Mouse (Mus musculus) embryonic facial prominence, embryonic 12.5 days (tissue): ENCODE data around the gene Dnajb11. TPM values are rescaled to one million over a fixed set of nuclear protein-coding genes. Genes with fewer than 3 reads are reported as not detected.

Experiments used
- ATAC-seq: fragments of 200-750 bp; cut with Nextera tagmentation; 2 replicates; pipeline ENCODE4 v1.8.0; 2017; ENCODE audit not compliant: insufficient number of reproducible peaks, insufficient read depth, low FRiP score, low TSS enrichment
- H3K27ac ChIP-seq: fragments of 300-500 bp; sonication (generic); 2 replicates; pipeline ENCODE4 v1.5.1; 2016; ENCODE audit warnings: mild to moderate bottlenecking
- H3K27me3 ChIP-seq: fragments of 300-500 bp; sonication (generic); 2 replicates; pipeline ENCODE4 v1.6.1; 2016; ENCODE audit warnings: mild to moderate bottlenecking, moderate library complexity
- H3K36me3 ChIP-seq: fragments of 300-500 bp; sonication (generic); 2 replicates; pipeline ENCODE4 v1.6.1; 2016; ENCODE audit warnings: mild to moderate bottlenecking
- H3K4me1 ChIP-seq: fragments of 300-500 bp; sonication (generic); 2 replicates; pipeline ENCODE4 v1.6.1; 2016
- H3K4me2 ChIP-seq: fragments of 300-500 bp; sonication (generic); replicated peaks from 2 replicates; pipeline ENCODE4 v1.6.1; 2016; ENCODE audit warnings: mild to moderate bottlenecking, moderate library complexity
- H3K4me3 ChIP-seq: fragments of 300-500 bp; sonication (generic); 2 replicates; pipeline ENCODE4 v1.5.1; 2016; ENCODE audit warnings: mild to moderate bottlenecking
- H3K9ac ChIP-seq: fragments of 300-500 bp; sonication (generic); 2 replicates; pipeline ENCODE4 v1.6.1; 2016; ENCODE audit warnings: mild to moderate bottlenecking, moderate library complexity
- H3K9me3 ChIP-seq: fragments of 300-500 bp; sonication (generic); 2 replicates; pipeline ENCODE4 v1.6.1; 2016; ENCODE audit warnings: mild to moderate bottlenecking, moderate library complexity
- WGBS: fragments of 180-500 bp; shearing (Covaris S2); methylation state at CpG from one replicate; pipeline ENCODE4 v1.1.7; 2016; 5-methylcytosine and 5-hydroxymethylcytosine counted together
- polyA plus RNA-seq: library from polyadenylated mRNA; unstranded; fragments of >200 nt; fragmentation: Nextera tagmentation; extraction: Ambion mirVana; gene quantifications from 2 replicates; pipeline ENCODE4 v1.2.1, GENCODE M21; 2016

Gene Dnajb11
- polyA plus RNA-seq = 97.9 and 102 TPM in 2 replicates

GRCm38 (mm10) chr16:22857431-22858113 lies at the start of gene Dnajb11, which contains the start of gene Tbccd1:
TSS of gene Dnajb11 (plus strand) at chr16:22857845.
TSS of gene Tbccd1 (minus strand) at chr16:22857669.
- Histone ChIP-seq H3K4me3 (peak within 1 kb of the TSS; percentile 99), H3K4me2 (peak within 1 kb of the TSS; percentile 82), H3K27me3 (no peaks in the 10 kb centered on the region), H3K9me3 (no peaks in the 10 kb centered on the region), H3K4me1 (peaks cover 13% of the 10 kb centered on the region), H3K36me3 (peaks cover 4% of the 10 kb centered on the region; the same call in 1 of the 2 replicates), H3K9ac (peak within 1 kb of the TSS; percentile 82), H3K27ac (peak within 1 kb of the TSS; percentile 58; the same call in 1 of the 2 replicates)
- WGBS = under 1% methylated on average over 62 of the region's 62 CpGs
- peak; percentile 100 for ATAC-seq

GRCm38 (mm10) chr16:22811477-22811876 lies 46.2 kb upstream of the Dnajb11 start, which contains the start of gene Crygs:
TSS of gene Crygs (minus strand) at chr16:22811577.
- no peaks in the 10 kb centered on the region for H3K9me3 ChIP-seq
- H3K36me3 ChIP-seq = peaks cover 6% of the 10 kb centered on the region; the same call in 1 of the 2 replicates
- 61% methylated on average over 2 of the region's 2 CpGs for WGBS
- no peak within 1 kb of the TSS for H3K27ac ChIP-seq
- H3K9ac ChIP-seq = no peak within 1 kb of the TSS
- no peak for ATAC-seq
- H3K4me3 ChIP-seq = no peak within 1 kb of the TSS
- no peak within 1 kb of the TSS for H3K4me2 ChIP-seq
- H3K27me3 ChIP-seq = peaks cover 7% of the 10 kb centered on the region; the same call in 1 of the 2 replicates
- peaks cover 4% of the 10 kb centered on the region; the same call in 1 of the 2 replicates for H3K4me1 ChIP-seq

- H3K4me1 ChIP-seq = no peaks in the 10 kb centered on the region
- WGBS = 54% methylated on average over 8 of the region's 8 CpGs
- H3K27ac ChIP-seq = no peak overlapping the region
- H3K9me3 ChIP-seq = no peaks in the 10 kb centered on the region
- H3K4me3 ChIP-seq = no peak overlapping the region
- no peaks in the 10 kb centered on the region for H3K27me3 ChIP-seq
- H3K36me3 ChIP-seq = peaks cover 18% of the 10 kb centered on the region
- no peak overlapping the region for H3K9ac ChIP-seq
- no peak for ATAC-seq
- H3K4me2 ChIP-seq = no peak overlapping the region
Measured at GRCm38 (mm10) chr16:22820731-22821130, 36.9 kb upstream of the Dnajb11 start.

- Histone ChIP-seq H3K36me3 (peaks cover 21% of the 10 kb centered on the region), H3K27me3 (no peaks in the 10 kb centered on the region), H3K4me1 (no peaks in the 10 kb centered on the region), H3K27ac (no peak overlapping the region), H3K9me3 (no peaks in the 10 kb centered on the region), H3K9ac (no peak overlapping the region), H3K4me3 (no peak overlapping the region), H3K4me2 (no peak overlapping the region)
- ATAC-seq = no peak
- WGBS = 93% methylated on average over 3 of the region's 3 CpGs
Measured at GRCm38 (mm10) chr16:22832932-22833525, 24.6 kb upstream of the Dnajb11 start.

- H3K27me3 ChIP-seq = no peaks in the 10 kb centered on the region
- H3K9ac ChIP-seq = no peak overlapping the region
- H3K4me2 ChIP-seq = no peak overlapping the region
- 86% methylated on average over 3 of the region's 3 CpGs for WGBS
- H3K36me3 ChIP-seq = peaks cover 20% of the 10 kb centered on the region; the same call in 1 of the 2 replicates
- H3K4me1 ChIP-seq = no peaks in the 10 kb centered on the region
- H3K27ac ChIP-seq = no peak overlapping the region
- H3K4me3 ChIP-seq = no peak overlapping the region
- no peak for ATAC-seq
- H3K9me3 ChIP-seq = no peaks in the 10 kb centered on the region
Measured at GRCm38 (mm10) chr16:22839146-22839857, 18.3 kb upstream of the Dnajb11 start.

GRCm38 (mm10) chr16:22842871-22843270 lies 14.8 kb upstream of the Dnajb11 start:
- no peak overlapping the region for H3K4me3 ChIP-seq
- H3K4me1 ChIP-seq = no peaks in the 10 kb centered on the region
- 90% methylated on average over 5 of the region's 5 CpGs for WGBS
- no peaks in the 10 kb centered on the region for H3K27me3 ChIP-seq
- H3K9ac ChIP-seq = no peak overlapping the region
- H3K9me3 ChIP-seq = no peaks in the 10 kb centered on the region
- no peak overlapping the region for H3K4me2 ChIP-seq
- ATAC-seq = no peak
- no peak overlapping the region for H3K27ac ChIP-seq
- peaks cover 12% of the 10 kb centered on the region; the same call in 1 of the 2 replicates for H3K36me3 ChIP-seq

GRCm38 (mm10) chr16:22844061-22844801 lies 13.4 kb upstream of the Dnajb11 start:
- peak overlapping the region; percentile 47 for H3K4me3 ChIP-seq
- WGBS = 7% methylated on average over 26 of the region's 26 CpGs
- peak; percentile 95 for ATAC-seq
- no peaks in the 10 kb centered on the region for H3K27me3 ChIP-seq
- peak overlapping the region; percentile 88 for H3K4me2 ChIP-seq
- H3K27ac ChIP-seq = no peak overlapping the region
- H3K36me3 ChIP-seq = peaks cover 12% of the 10 kb centered on the region; the same call in 1 of the 2 replicates
- H3K4me1 ChIP-seq = no peaks in the 10 kb centered on the region
- no peaks in the 10 kb centered on the region for H3K9me3 ChIP-seq
- H3K9ac ChIP-seq = peak overlapping the region; percentile 71

GRCm38 (mm10) chr16:22844834-22845233 lies 12.8 kb upstream of the Dnajb11 start:
- ATAC-seq = no peak
- Histone ChIP-seq H3K27ac (no peak overlapping the region), H3K27me3 (no peaks in the 10 kb centered on the region), H3K4me3 (peak overlapping the region; percentile 47), H3K4me1 (no peaks in the 10 kb centered on the region), H3K9me3 (no peaks in the 10 kb centered on the region), H3K9ac (peak overlapping the region; percentile 71), H3K4me2 (peak overlapping the region; percentile 88), H3K36me3 (peaks cover 8% of the 10 kb centered on the region; the same call in 1 of the 2 replicates)
- 71% methylated on average over 5 of the region's 5 CpGs for WGBS

GRCm38 (mm10) chr16:22845481-22845880 lies 12.2 kb upstream of the Dnajb11 start:
- WGBS = 93% methylated on average over 4 of the region's 4 CpGs
- H3K4me2 ChIP-seq = no peak overlapping the region
- no peaks in the 10 kb centered on the region for H3K27me3 ChIP-seq
- H3K4me1 ChIP-seq = no peaks in the 10 kb centered on the region
- no peak overlapping the region for H3K4me3 ChIP-seq
- H3K9me3 ChIP-seq = no peaks in the 10 kb centered on the region
- peaks cover 2% of the 10 kb centered on the region; the same call in 1 of the 2 replicates for H3K36me3 ChIP-seq
- ATAC-seq = no peak
- no peak overlapping the region for H3K27ac ChIP-seq
- no peak overlapping the region for H3K9ac ChIP-seq

- WGBS = 78% methylated on average over 1 of the region's 1 CpGs
- H3K4me3 ChIP-seq = no peak overlapping the region
- H3K9me3 ChIP-seq = no peaks in the 10 kb centered on the region
- no peak overlapping the region for H3K27ac ChIP-seq
- no peak for ATAC-seq
- no peaks in the 10 kb centered on the region for H3K27me3 ChIP-seq
- no peak overlapping the region for H3K9ac ChIP-seq
- H3K36me3 ChIP-seq = no peaks in the 10 kb centered on the region
- H3K4me1 ChIP-seq = no peaks in the 10 kb centered on the region
- H3K4me2 ChIP-seq = no peak overlapping the region
Measured at GRCm38 (mm10) chr16:22847686-22848085, 10.0 kb upstream of the Dnajb11 start.

GRCm38 (mm10) chr16:22848331-22848730 lies 9.3 kb upstream of the Dnajb11 start:
- Histone ChIP-seq H3K4me2 (no peak overlapping the region), H3K27me3 (no peaks in the 10 kb centered on the region), H3K27ac (no peak overlapping the region), H3K36me3 (no peaks in the 10 kb centered on the region), H3K4me3 (no peak overlapping the region), H3K4me1 (no peaks in the 10 kb centered on the region), H3K9me3 (no peaks in the 10 kb centered on the region), H3K9ac (no peak overlapping the region)
- WGBS = 81% methylated on average over 1 of the region's 1 CpGs
- ATAC-seq = no peak
